Mouse (Mus musculus) spleen, adult 2 months (tissue): ENCODE results near the gene Zdhhc5. TPM values are rescaled to one million over a fixed set of nuclear protein-coding genes. Genes with fewer than 3 reads are reported as not detected.

ENCODE experiments used
- DNase-seq, 2 experiments: peaks; one replicate each; pipeline versions ENCODE4 v3.0.0 to v3.0.0-alpha.2; 2012 to 2021; ENCODE audit warnings: low spot score in 2 of 2, low read depth in 1 of 2
- H3K27ac ChIP-seq: fragments of 200-500 bp; 2 replicates; pipeline ENCODE4 v1.5.1; 2012; ENCODE audit warnings: low read length, inconsistent platforms; ENCODE audit not compliant: insufficient read depth
- H3K27me3 ChIP-seq: fragments of 200-500 bp; 2 replicates; pipeline ENCODE4 v1.6.1; 2012; ENCODE audit warnings: mild to moderate bottlenecking, moderate library complexity, low read length, inconsistent platforms; ENCODE audit not compliant: control insufficient read depth, insufficient read depth
- H3K36me3 ChIP-seq: fragments of 200-500 bp; 2 replicates; pipeline ENCODE4 v1.6.1; 2012; ENCODE audit warnings: mild to moderate bottlenecking, low read length, inconsistent platforms; ENCODE audit not compliant: control insufficient read depth, insufficient read depth
- H3K4me1 ChIP-seq: fragments of 200-500 bp; 2 replicates; pipeline ENCODE4 v1.6.1; 2011; ENCODE audit warnings: inconsistent platforms; ENCODE audit not compliant: control insufficient read depth, insufficient read depth, insufficient read length
- H3K4me3 ChIP-seq: fragments of 200-500 bp; 2 replicates; pipeline ENCODE4 v1.5.1; 2011; ENCODE audit warnings: mild to moderate bottlenecking, inconsistent platforms; ENCODE audit not compliant: insufficient read depth, insufficient read length; ENCODE audit errors: extremely low read depth
- CTCF ChIP-seq: fragments of 200-500 bp; IDR thresholded peaks from 2 replicates; pipeline ENCODE4 v1.5.1; 2011; ENCODE audit warnings: mild to moderate bottlenecking, inconsistent platforms; ENCODE audit not compliant: insufficient read depth, insufficient read length, insufficient replicate concordance; ENCODE audit errors: extremely low read depth
- POLR2A ChIP-seq: fragments of 200-500 bp; IDR thresholded peaks from 2 replicates; pipeline ENCODE4 v1.6.1; 2011; ENCODE audit warnings: low read depth, low read length, inconsistent platforms
- WGBS: fragments of 180-500 bp; shearing (Covaris S2); methylation state at CpG from one replicate; pipeline ENCODE4 v1.1.7; 2018; 5-methylcytosine and 5-hydroxymethylcytosine counted together
- polyA plus RNA-seq: library from polyadenylated mRNA; depleted of rRNA; stranded (reverse); fragments of >200 nt; gene quantifications from 2 replicates; pipeline ENCODE4 v1.2.3, GENCODE M21; 2012; rRNA removed

The Zdhhc5 gene
- polyA plus RNA-seq, result 24.2 and 27.1 TPM in 2 replicates

GRCm38 (mm10) chr2:84714811-84715561 is at the start of gene Zdhhc5:
TSS of gene Zdhhc5 (minus strand) at chr2:84715180.
- no peak for TF ChIP-seq CTCF
- peak; percentile 89 for TF ChIP-seq POLR2A
- Histone ChIP-seq H3K36me3 (peaks cover 6% of the 10 kb centered on the region), H3K4me3 (peak within 1 kb of the TSS; percentile 98), H3K4me1 (peaks cover 3% of the 10 kb centered on the region), H3K27me3 (no peaks in the 10 kb centered on the region), H3K27ac (peak within 1 kb of the TSS; percentile 94)
- peak; percentile 96 to 97 for DNase-seq
- WGBS, result under 1% methylated on average over 104 of the region's 107 CpGs

GRCm38 (mm10) chr2:84762818-84763217 is 47.8 kb upstream of the Zdhhc5 start:
- Histone ChIP-seq H3K36me3 (no peaks in the 10 kb centered on the region), H3K27me3 (no peaks in the 10 kb centered on the region), H3K4me3 (no peak overlapping the region), H3K27ac (no peak overlapping the region), H3K4me1 (no peaks in the 10 kb centered on the region)
- TF ChIP-seq POLR2A (no peak), CTCF (no peak)
- no peak for DNase-seq
- 45% methylated on average over 1 of the region's 1 CpGs for WGBS

GRCm38 (mm10) chr2:84762295-84762694 is 47.3 kb upstream of the Zdhhc5 start:
- Histone ChIP-seq H3K36me3 (no peaks in the 10 kb centered on the region), H3K4me1 (no peaks in the 10 kb centered on the region), H3K4me3 (no peak overlapping the region), H3K27ac (no peak overlapping the region), H3K27me3 (no peaks in the 10 kb centered on the region)
- TF ChIP-seq POLR2A (no peak), CTCF (no peak)
- WGBS, result 69% methylated on average over 4 of the region's 4 CpGs
- no peak for DNase-seq

- no peaks in the 10 kb centered on the region for H3K27me3 ChIP-seq
- WGBS, result 80% methylated on average over 1 of the region's 1 CpGs
- no peak overlapping the region for H3K4me3 ChIP-seq
- no peak for DNase-seq
- TF ChIP-seq CTCF (no peak), POLR2A (no peak)
- H3K36me3 ChIP-seq, result no peaks in the 10 kb centered on the region
- no peaks in the 10 kb centered on the region for H3K4me1 ChIP-seq
- no peak overlapping the region for H3K27ac ChIP-seq
These were observed 46.9 kb upstream of the Zdhhc5 start for GRCm38 (mm10) chr2:84761840-84762239.

GRCm38 (mm10) chr2:84761309-84761708 is 46.3 kb upstream of the Zdhhc5 start:
- Histone ChIP-seq H3K36me3 (no peaks in the 10 kb centered on the region), H3K27me3 (no peaks in the 10 kb centered on the region), H3K4me1 (no peaks in the 10 kb centered on the region), H3K27ac (no peak overlapping the region), H3K4me3 (no peak overlapping the region)
- no peak for DNase-seq
- WGBS, result 73% methylated on average over 3 of the region's 3 CpGs
- no peak for TF ChIP-seq CTCF
- TF ChIP-seq POLR2A, result no peak

GRCm38 (mm10) chr2:84760777-84761176 is 45.8 kb upstream of the Zdhhc5 start:
- no peak for TF ChIP-seq POLR2A
- TF ChIP-seq CTCF, result no peak
- WGBS, result 73% methylated on average over 8 of the region's 8 CpGs
- Histone ChIP-seq H3K36me3 (no peaks in the 10 kb centered on the region), H3K4me3 (no peak overlapping the region), H3K4me1 (no peaks in the 10 kb centered on the region), H3K27me3 (no peaks in the 10 kb centered on the region), H3K27ac (no peak overlapping the region)
- no peak for DNase-seq

- no peaks in the 10 kb centered on the region for H3K36me3 ChIP-seq
- H3K4me1 ChIP-seq, result no peaks in the 10 kb centered on the region
- TF ChIP-seq CTCF (no peak), POLR2A (no peak)
- H3K27me3 ChIP-seq, result no peaks in the 10 kb centered on the region
- WGBS, result 2% methylated on average over 2 of the region's 2 CpGs
- H3K4me3 ChIP-seq, result no peak overlapping the region
- no peak overlapping the region for H3K27ac ChIP-seq
- DNase-seq, result peak in 1 of 2 experiments; percentile 14
These were observed 43.7 kb upstream of the Zdhhc5 start for GRCm38 (mm10) chr2:84758542-84759127.
